Mouse (Mus musculus): ENCODE measurements around the gene Ctu2.

Gene Ctu2

DNA sequence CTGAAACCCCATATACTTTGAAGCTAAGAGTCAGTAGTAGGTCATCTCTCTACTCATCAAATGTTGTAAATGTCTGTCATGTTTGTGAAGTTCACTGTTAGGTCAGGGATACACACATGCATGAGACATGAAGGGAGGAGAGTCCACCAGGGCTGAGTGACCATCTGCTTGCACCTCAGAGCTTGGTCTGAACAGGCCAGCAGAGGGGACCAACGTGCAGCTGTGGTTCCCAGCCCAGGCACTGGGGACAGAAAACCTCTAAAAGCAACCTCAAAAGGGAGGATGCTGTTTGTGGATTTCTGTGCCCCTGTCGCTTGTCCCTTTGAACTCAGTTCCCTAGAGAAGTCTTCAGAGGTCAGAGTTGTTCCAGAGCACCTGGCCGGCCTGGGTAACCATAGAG lies 30.7 kb upstream of the Ctu2 start:
- DNase-seq (ENCODE audit: inconsistent ontology term) = peak; percentile 22

GRCm38 (mm10) chr8:122451161-122451703 lies 24.7 kb upstream of the Ctu2 start:
- no peak for DNase-seq (ENCODE audit: inconsistent ontology term)

GRCm38 (mm10) chr8:122452154-122452553 lies 23.8 kb upstream of the Ctu2 start:
- DNase-seq (ENCODE audit: inconsistent ontology term) = no peak

GRCm38 (mm10) chr8:122454409-122454808 lies 21.5 kb upstream of the Ctu2 start:
- DNase-seq (ENCODE audit: inconsistent ontology term) = no peak

DNA sequence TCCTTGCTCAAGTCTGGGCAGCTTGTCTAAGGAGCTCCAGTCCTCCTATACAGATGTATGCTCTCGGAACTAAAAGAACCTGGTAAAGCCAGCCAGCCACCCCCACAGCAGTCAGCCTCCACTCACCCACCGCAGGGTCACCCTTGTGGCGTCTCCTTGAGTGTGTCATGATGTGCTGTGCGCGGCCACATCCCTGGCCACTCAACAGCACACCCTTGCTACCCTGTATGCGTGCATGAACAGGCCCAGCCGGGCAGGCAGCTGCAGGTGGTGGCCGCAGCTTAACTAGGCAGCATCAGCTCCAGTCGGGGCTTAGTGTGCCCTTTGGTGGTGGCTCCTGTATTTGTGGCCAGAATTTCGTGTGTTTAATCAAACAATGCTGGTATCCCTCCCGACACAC lies 18.8 kb upstream of the Ctu2 start:
- no peak for DNase-seq (ENCODE audit: inconsistent ontology term)

DNA sequence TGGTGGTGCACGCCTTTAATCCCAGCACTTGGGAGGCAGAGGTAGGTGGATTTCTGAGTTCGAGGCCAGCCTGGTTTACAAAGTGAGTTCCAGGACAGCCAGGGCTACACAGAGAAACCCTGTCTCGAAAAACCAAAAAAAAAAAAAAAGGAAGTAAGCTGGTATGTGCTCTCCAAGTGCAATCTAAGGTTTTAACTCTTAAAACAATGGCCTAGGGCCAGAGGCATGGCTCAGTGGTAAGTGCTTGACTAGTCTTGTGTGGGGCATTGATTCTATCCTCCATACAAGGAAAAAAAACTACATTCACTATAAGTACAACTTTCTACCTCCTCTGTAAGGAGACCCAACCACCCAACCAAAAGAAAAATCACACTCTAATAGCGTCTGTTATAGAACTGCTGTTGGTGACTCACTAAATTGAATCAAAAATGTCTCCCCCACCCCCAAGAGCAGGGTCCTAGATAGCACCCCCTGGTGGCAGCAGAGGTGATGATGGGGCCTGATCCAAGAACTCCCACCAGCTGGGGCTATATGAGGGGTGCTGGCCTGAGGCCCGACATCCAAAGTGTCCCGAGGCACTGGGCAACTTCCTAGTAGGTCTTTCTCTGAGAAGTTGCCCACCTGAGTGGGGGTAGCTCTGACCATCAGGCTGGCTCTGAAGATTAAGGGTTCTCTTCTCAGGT lies 16.6 kb upstream of the Ctu2 start:
- DNase-seq (ENCODE audit: inconsistent ontology term) = no peak

DNA sequence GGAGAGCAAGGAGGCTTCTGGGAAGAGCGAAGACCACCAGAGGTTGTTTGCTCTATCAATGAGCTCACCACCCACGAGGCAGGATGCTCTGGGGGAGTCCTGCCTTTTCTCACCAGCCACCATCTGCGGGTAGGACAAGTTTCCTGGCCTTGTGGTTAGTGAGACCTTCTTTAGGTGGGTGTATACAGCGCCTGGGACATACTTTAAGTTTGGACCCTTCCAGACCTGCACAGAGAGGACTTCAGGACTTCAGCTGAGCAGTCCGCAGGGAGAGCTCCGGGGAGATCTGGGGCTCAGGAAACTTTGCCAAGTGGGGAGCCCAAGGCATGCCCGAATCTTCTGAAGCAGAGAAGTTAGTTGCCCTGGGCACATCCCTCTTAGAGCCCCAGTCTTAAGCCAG lies 16.0 kb upstream of the Ctu2 start:
- DNase-seq (ENCODE audit: inconsistent ontology term) = no peak

- peak; percentile 74 for DNase-seq (ENCODE audit: inconsistent ontology term)
Measured at GRCm38 (mm10) chr8:122460524-122461472, 15.1 kb upstream of the Ctu2 start, which contains the start of gene Snai3. Gene Snai3 (minus strand): TSS chr8:122460733.

GRCm38 (mm10) chr8:122461473-122462148 lies 14.3 kb upstream of the Ctu2 start:
- DNase-seq (ENCODE audit: inconsistent ontology term) = peak; percentile 84

GRCm38 (mm10) chr8:122462510-122462909 lies 13.4 kb upstream of the Ctu2 start:
- no peak for DNase-seq (ENCODE audit: inconsistent ontology term)

DNA sequence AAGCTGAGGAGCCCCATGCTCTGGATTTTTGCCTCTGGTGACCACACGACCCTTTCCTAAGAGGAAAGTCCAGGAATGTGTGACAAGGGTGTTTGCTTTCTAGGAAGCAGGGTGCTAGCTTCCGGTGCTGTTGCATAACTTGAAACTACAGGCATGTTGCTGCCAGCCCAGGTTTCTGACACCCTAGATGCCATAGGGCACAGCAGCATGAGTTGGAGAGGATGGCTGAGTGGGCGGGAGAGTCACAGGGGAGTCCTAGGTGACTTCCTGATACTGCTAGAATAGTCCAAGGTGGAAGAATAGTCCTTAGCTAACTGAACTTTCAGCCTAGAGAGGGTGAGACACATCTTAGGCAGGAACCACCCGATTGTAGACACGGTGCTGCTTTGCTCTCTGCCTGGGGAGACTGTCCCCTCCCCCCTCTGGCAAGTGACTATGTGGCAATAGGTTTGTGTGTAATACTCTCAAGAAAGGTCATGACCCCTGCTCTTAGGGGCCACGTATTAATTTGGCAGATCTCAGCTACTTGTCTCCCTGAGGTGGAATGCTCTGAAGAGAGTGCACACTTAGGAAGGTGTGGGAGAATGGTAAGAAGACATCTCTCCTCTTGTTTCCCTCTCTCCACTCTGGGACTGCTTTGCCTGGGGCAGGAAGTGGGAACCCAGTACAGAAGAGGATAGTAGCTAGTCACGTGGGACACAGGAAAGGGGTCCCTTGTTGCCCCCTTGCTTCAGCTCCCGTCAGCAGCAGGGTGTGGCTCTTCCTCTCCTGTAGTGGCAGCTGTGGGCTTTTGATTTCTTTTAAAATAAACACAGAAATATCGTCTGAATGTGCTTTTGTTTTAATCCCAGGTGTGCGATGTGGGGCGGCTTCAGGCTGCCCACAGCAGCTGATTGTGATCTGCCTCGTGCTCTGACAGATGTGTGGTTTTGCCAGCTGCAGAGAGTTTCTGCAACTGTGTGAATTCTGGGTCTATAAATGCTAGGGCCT lies 12.0 kb upstream of the Ctu2 start:
- no peak for DNase-seq (ENCODE audit: inconsistent ontology term)

GRCm38 (mm10) chr8:122464985-122465384 lies 11.0 kb upstream of the Ctu2 start:
- DNase-seq (ENCODE audit: inconsistent ontology term) = no peak

DNA sequence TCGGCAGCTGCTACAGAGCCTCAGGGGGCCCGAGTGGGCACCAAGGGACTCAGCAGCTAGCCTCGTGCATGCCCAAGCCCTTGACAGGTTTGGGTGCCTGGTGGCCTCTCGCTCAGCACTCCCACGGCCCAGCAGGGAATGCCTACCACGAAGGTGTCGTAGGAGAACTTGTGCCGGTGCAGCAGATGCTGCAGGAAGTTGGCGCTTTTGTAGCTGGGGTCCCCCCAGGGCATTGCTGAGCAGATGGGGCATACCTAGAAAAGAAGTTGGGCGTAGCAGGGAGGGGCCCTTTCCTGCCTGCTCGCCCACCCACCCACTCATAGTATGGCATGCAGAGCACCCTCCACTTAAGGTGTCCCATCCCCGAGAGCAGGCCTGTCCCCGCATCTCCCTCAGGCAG lies 8.1 kb upstream of the Ctu2 start:
- DNase-seq (ENCODE audit: inconsistent ontology term) = no peak

DNA sequence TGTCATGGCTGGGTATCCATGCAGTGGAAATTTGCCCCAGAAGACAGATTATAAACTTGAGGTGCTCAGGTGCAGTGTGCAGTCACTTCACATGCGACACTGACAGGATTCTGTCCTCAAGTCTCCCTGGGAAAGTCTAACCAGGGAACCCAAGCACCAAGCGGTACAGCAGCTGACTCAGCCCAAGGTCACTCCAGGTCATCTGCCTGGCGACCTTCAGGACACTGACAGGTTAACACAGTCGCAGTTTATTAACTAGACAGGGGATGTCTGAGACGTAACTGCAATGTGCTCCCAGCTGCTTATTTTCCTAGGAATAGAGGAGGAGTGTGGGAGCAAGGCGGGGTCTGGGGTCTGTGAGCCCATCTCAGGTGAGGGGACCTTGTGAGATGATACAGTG lies 6.5 kb upstream of the Ctu2 start:
- no peak for DNase-seq (ENCODE audit: inconsistent ontology term)

DNA sequence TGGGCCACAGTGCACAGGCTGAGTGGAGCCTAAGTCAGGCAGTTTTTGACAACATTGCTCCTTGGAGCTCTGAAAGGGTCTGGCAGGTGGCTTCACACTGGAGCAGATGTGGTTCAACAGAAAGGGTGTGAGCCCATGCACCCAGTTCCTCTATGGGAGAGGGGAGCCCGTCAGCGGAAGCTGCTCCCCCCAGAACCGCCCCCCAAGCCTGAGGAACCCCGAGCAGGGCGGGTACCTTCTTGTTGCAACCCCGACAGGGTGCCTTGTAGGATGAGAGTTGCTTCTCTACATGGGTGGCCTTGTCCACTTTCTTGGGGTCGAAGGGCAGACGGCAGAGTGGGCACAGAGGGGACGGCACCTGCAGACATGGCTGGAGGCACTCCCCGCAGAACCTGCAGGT lies 6.0 kb upstream of the Ctu2 start:
- DNase-seq (ENCODE audit: inconsistent ontology term) = no peak

GRCm38 (mm10) chr8:122470691-122471090 lies 5.3 kb upstream of the Ctu2 start:
- no peak for DNase-seq (ENCODE audit: inconsistent ontology term)

- no peak for DNase-seq (ENCODE audit: inconsistent ontology term)
Measured at GRCm38 (mm10) chr8:122473911-122474421, 2.0 kb upstream of the Ctu2 start.

DNA sequence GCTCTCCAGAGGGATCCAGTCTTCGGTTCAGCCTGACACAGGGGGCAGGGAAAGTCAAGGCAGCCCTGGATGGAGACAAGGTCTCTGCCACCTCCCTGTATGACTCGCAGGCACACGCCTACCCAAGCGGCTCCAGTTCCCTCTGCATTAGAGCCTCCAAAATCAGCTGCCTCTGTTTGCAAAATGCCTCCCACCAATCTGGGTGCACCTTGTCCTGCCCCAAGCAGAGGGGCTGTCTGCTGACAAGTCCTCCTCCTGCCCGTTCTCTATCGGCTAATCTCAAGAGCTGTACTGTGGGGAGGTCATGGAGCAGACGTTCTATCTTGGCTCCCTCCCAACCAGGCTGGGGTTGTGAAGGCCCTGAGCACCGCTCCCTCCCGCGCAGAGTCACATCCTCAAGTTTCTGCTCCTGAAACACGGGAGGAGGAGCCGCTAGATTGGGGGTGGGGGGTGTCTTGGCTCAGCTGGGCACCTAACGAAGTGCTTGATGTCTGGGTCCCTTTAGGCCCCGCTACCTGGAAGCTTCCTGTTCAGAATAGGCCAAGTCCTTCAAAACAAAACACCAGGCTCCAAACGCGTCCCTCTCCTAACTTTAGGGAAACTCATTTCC lies 887 bp upstream of the Ctu2 start:
- peak; percentile 57 for DNase-seq (ENCODE audit: inconsistent ontology term)

GRCm38 (mm10) chr8:122482448-122482847 lies 6.5 kb downstream of the Ctu2 start:
- DNase-seq (ENCODE audit: inconsistent ontology term) = no peak

- no peak for DNase-seq (ENCODE audit: inconsistent ontology term)
Measured at GRCm38 (mm10) chr8:122483877-122484276, 7.9 kb downstream of the Ctu2 start.

Measured in Muller cell, postnatal 12 days (primary cell).